Comparison of ENCODE assay signal across 9 mouse cellular contexts in the genomic region with DNA sequence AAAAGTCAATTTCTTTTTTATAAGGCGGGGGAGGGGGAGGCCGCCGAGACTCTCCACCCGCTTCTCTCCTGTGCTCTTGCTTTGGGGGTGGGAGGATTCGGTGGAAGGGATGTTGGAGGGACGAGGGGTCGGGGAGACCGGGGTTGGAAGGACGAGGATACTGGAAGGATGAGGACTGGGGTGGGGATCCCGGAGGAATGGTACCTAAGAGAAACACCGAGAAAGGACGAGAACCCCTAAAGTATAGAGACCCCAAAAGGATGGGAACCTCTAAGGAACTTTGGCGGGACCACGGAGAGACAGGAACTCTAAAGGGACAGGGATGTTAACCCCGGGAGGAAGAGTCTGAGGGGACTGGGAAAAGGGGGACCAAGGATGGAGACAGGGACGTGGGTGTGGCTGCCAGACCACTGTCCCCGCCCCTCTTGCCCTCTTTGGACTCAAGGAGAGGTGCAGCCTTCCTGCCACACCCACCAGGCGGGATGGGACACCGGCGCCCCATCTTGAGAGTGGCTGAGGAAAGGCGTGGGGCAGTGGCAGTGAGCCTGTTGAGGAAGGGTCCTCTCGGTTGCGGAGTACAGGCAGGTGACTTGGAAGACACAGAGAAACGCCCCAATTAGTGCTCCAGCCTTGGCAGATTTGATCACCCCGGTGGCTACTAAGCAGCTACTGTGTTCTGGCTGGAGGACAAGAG. TPM values are rescaled to one million over a fixed set of nuclear protein-coding genes. Genes with fewer than 3 reads are reported as not detected.
DNase-seq lines count a peak whose midpoint lies in the region; ATAC-seq and TF ChIP-seq lines count a peak whose summit lies in the region.
"Had no signal": no experiment of that assay in that cellular context is flagged by ENCODE, and none has a peak within 500 bp of the region (broad histone marks: within the 10 kb centered on the region; RNA-seq: fewer than 3 reads in every experiment).

No protein-coding gene starts in this region.

- intact Hi-C loops in left cerebral cortex, adult 2 months (cut with DNase I) = no loop called here

- H3K27ac ChIP-seq in left cerebral cortex, adult 2 months = no peak overlapping the region
- peak overlapping the region; percentile 90 for H3K27ac ChIP-seq in forebrain, embryonic 10.5 days
- H3K27ac ChIP-seq in limb, embryonic 14.5 days (replicated peaks; ENCODE audit: low read depth, low read length) = no peak overlapping the region
- H3K27ac ChIP-seq: macrophage had no signal

- peak overlapping the region; percentile 37 for H3K4me3 ChIP-seq in left cerebral cortex, adult 2 months
- H3K4me3 ChIP-seq in forebrain, embryonic 10.5 days = peak overlapping the region; percentile 50
- H3K4me3 ChIP-seq in limb, embryonic 14.5 days (replicated peaks; ENCODE audit: low read length) = peak overlapping the region; percentile 25

- no peak for ATAC-seq in limb, embryonic 14.5 days (ENCODE audit: low FRiP score, low read depth)

- WGBS in forebrain, embryonic 10.5 days = under 1% methylated on average over 25 of the region's 25 CpGs
- WGBS in limb, embryonic 14.5 days = under 1% methylated on average over 25 of the region's 25 CpGs

- TF ChIP-seq POLR2A in limb, embryonic 14.5 days (IDR thresholded peaks at IDR 0.05; ENCODE audit: borderline replicate concordance, extremely low read depth, insufficient read depth, insufficient read length) = no peak

- H3K9me3 ChIP-seq in forebrain, embryonic 10.5 days = no peaks in the 10 kb centered on the region; the same call in 1 of the 2 replicates
- H3K9me3 ChIP-seq in limb, embryonic 14.5 days (ENCODE audit: control insufficient read depth, low read length) = no peaks in the 10 kb centered on the region

- peak overlapping the region; percentile 47 for H3K4me2 ChIP-seq in limb, embryonic 14.5 days (replicated peaks; ENCODE audit: low read depth, low read length, severe bottlenecking)

- peaks cover 99% of the 10 kb centered on the region for H3K27me3 ChIP-seq in forebrain, embryonic 10.5 days (ENCODE audit: poor library complexity, severe bottlenecking)
- H3K27me3 ChIP-seq in limb, embryonic 14.5 days (ENCODE audit: control insufficient read depth, insufficient read depth, low read length) = peaks cover 85% of the 10 kb centered on the region

- H3K4me1 ChIP-seq in forebrain, embryonic 10.5 days = peaks cover 85% of the 10 kb centered on the region
- peaks cover 7% of the 10 kb centered on the region for H3K4me1 ChIP-seq in limb, embryonic 14.5 days (ENCODE audit: control insufficient read depth, insufficient read depth, low read length)

- peaks cover 8% of the 10 kb centered on the region; the same call in 1 of the 2 replicates for H3K36me3 ChIP-seq in forebrain, embryonic 10.5 days (replicated peaks)
- H3K36me3 ChIP-seq in limb, embryonic 14.5 days (ENCODE audit: control insufficient read depth, insufficient read depth, low read length) = no peaks in the 10 kb centered on the region

- no peak for DNase-seq in left cerebral cortex, adult 2 months (ENCODE audit: extremely low spot score in 1 of 2, low spot score in 2 of 2)
- DNase-seq in left cerebral cortex, adult 18-20 months (ENCODE audit: low spot score in 2 of 2) = no peak
- DNase-seq in forebrain, embryonic 10.5 days (ENCODE audit: extremely low spot score, low spot score) = peak; percentile 65
- no peak for DNase-seq in limb, embryonic 14.5 days (ENCODE audit: low spot score)
- peak; percentile 71 for DNase-seq in retina, postnatal 1 day
- DNase-seq in gastrocnemius, postnatal 25 days = no peak
- no peak for DNase-seq in left cerebral cortex, adult 8-10 months (ENCODE audit: low spot score in 2 of 2)
- no peak for DNase-seq in lung, postnatal 4 days

- H3K9ac ChIP-seq in limb, embryonic 14.5 days (ENCODE audit: low read depth, low read length, severe bottlenecking) = no peak overlapping the region

- TF ChIP-seq CTCF in left cerebral cortex, adult 2 months (IDR thresholded peaks at IDR 0.05) = no peak

RNA-seq across cellular contexts. Expression of a gene that starts 8.5 kb away (rescaled TPM):
- total RNA-seq in left cerebral cortex, adult 2 months (2021) = 10 to 100 TPM; 47.0 to 52.3 TPM
- total RNA-seq in left cerebral cortex, adult 18-20 months (2021) = 10 to 100 TPM; 51.7 to 53.7 TPM
- 44.2 and 44.7 TPM in 2 replicates for polyA plus RNA-seq in forebrain, embryonic 10.5 days (2016; fragmentation: Nextera tagmentation; extraction: Ambion mirVana)
- polyA plus RNA-seq in limb, embryonic 14.5 days (2012; rRNA removed) = 6.9 and 7.9 TPM in 2 replicates
- polyA plus RNA-seq in limb, embryonic 14.5 days (2014; fragmentation: Nextera tagmentation; extraction: Ambion mirVana) = 12.0 and 12.1 TPM in 2 replicates
- total RNA-seq in gastrocnemius, postnatal 25 days (2021) = 10 to 100 TPM; 18.0 to 20.6 TPM
- total RNA-seq in left cerebral cortex, adult 8-10 months (2022) = 10 to 100 TPM; 45.8 to 51.5 (median 48.4) TPM

RNA-seq across cellular contexts. Expression of a gene that starts 8.7 kb away (rescaled TPM):
- total RNA-seq in left cerebral cortex, adult 2 months (2021) = 10 to 100 TPM; 10.9 to 14.1 TPM
- 10 to 100 TPM; 13.9 to 14.1 TPM for total RNA-seq in left cerebral cortex, adult 18-20 months (2021)
- polyA plus RNA-seq in forebrain, embryonic 10.5 days (2016; fragmentation: Nextera tagmentation; extraction: Ambion mirVana) = 80.9 and 87.7 TPM in 2 replicates
- 0.01 and 0.15 TPM in 2 replicates for polyA plus RNA-seq in limb, embryonic 14.5 days (2012; rRNA removed)
- polyA plus RNA-seq in limb, embryonic 14.5 days (2014; fragmentation: Nextera tagmentation; extraction: Ambion mirVana) = not detected in 2 replicates
- not detected for total RNA-seq in gastrocnemius, postnatal 25 days (2021)
- total RNA-seq in left cerebral cortex, adult 8-10 months (2022) = 10 to 100 TPM; 10.3 to 15.6 (median 12.2) TPM
- polyA plus RNA-seq: macrophage had no signal

Comparison
In these comparisons a context has a peak if more than half of its experiments do, and no peak if none do; other contexts are left out.
1. DNase-seq: peak in forebrain, embryonic 10.5 days (single experiment) and retina, postnatal 1 day (single experiment); none in left cerebral cortex, adult 2 months (0 of 2), left cerebral cortex, adult 18-20 months (0 of 2), limb, embryonic 14.5 days (single experiment), gastrocnemius, postnatal 25 days (single experiment), left cerebral cortex, adult 8-10 months (0 of 2) and lung, postnatal 4 days (0 of 2).
2. RNA of a gene that starts 8.7 kb away (total RNA-seq): 10.9 to 14.1 TPM in left cerebral cortex, adult 2 months, 13.9 to 14.1 TPM in left cerebral cortex, adult 18-20 months and 10.3 to 15.6 TPM in left cerebral cortex, adult 8-10 months; not detected in gastrocnemius, postnatal 25 days; every median in the first group is over 10 times any median in the second.
3. Peak in every context shown above with its lines, with median percentiles within 50 percentile points of each other: H3K4me3 ChIP-seq.